Comparison of ENCODE assay signal across 8 mouse cellular contexts in genomic region chr11:50603082-50603910, GRCm38 (mm10). TPM values are rescaled to one million over a fixed set of nuclear protein-coding genes. Genes with fewer than 3 reads are reported as not detected.
A peak's percentile ranks its signal among the peaks of the same experiment; 100 is the strongest.
DNase-seq lines count a peak whose midpoint lies in the region; ATAC-seq lines count a peak whose summit lies in the region.

No protein-coding gene starts in this region.

- peaks cover 91% of the 10 kb centered on the region for H3K27me3 ChIP-seq in embryonic facial prominence, embryonic 10.5 days (replicated peaks; ENCODE audit: low read depth, poor library complexity, severe bottlenecking)
- H3K27me3 ChIP-seq in heart, embryonic 11.5 days (ENCODE audit: control insufficient read depth, insufficient read depth, low read length), result peaks cover 84% of the 10 kb centered on the region
- H3K27me3 ChIP-seq in midbrain, embryonic 13.5 days, result peaks cover 65% of the 10 kb centered on the region

- H3K4me2 ChIP-seq in heart, embryonic 11.5 days, result peak overlapping the region; percentile 98
- H3K4me2 ChIP-seq in midbrain, embryonic 13.5 days (replicated peaks), result peak overlapping the region; percentile 93

- peaks cover 24% of the 10 kb centered on the region for H3K4me1 ChIP-seq in embryonic facial prominence, embryonic 10.5 days
- peaks cover 7% of the 10 kb centered on the region for H3K4me1 ChIP-seq in heart, embryonic 11.5 days (ENCODE audit: control insufficient read depth, insufficient read depth, low read length)
- H3K4me1 ChIP-seq in midbrain, embryonic 13.5 days (replicated peaks), result peaks cover 23% of the 10 kb centered on the region

- DNase-seq in right cerebral cortex, postnatal 25 days, result peak; percentile 43
- DNase-seq in right cerebral cortex, adult 18-20 months, result no peak
- DNase-seq in embryonic facial prominence, embryonic 10.5 days (ENCODE audit: low spot score), result peak; percentile 73
- DNase-seq in left cerebral cortex, postnatal 4 days, result peak; percentile 46
- peak; percentile 15 for DNase-seq in testis, postnatal 14 days (ENCODE audit: low spot score)
- no peak for DNase-seq in T-cell, adult 2 months (ENCODE audit: low spot score)

- WGBS in embryonic facial prominence, embryonic 10.5 days, result 2% methylated on average over 52 of the region's 52 CpGs
- 2% methylated on average over 52 of the region's 52 CpGs for WGBS in heart, embryonic 11.5 days (ENCODE audit: insufficient replicate concordance)
- under 1% methylated on average over 52 of the region's 52 CpGs for WGBS in midbrain, embryonic 13.5 days

- no peaks in the 10 kb centered on the region for H3K9me3 ChIP-seq in embryonic facial prominence, embryonic 10.5 days
- H3K9me3 ChIP-seq in heart, embryonic 11.5 days (replicated peaks; ENCODE audit: control insufficient read depth, low read length), result no peaks in the 10 kb centered on the region
- no peaks in the 10 kb centered on the region for H3K9me3 ChIP-seq in midbrain, embryonic 13.5 days

- intact Hi-C loops in left cerebral cortex, postnatal 4 days (cut with DNase I), result loop anchor here (5.0 kb wide), 2 partner anchors 161 to 164 kb away; no protein-coding TSS in a partner anchor

- no peaks in the 10 kb centered on the region for H3K36me3 ChIP-seq in embryonic facial prominence, embryonic 10.5 days (replicated peaks)
- H3K36me3 ChIP-seq in heart, embryonic 11.5 days (ENCODE audit: control insufficient read depth, insufficient read depth, low read length), result no peaks in the 10 kb centered on the region
- H3K36me3 ChIP-seq in midbrain, embryonic 13.5 days, result no peaks in the 10 kb centered on the region

- no peak overlapping the region for H3K9ac ChIP-seq in heart, embryonic 11.5 days (ENCODE audit: low read depth, low read length)
- peak overlapping the region; percentile 64 for H3K9ac ChIP-seq in midbrain, embryonic 13.5 days (replicated peaks)

- ATAC-seq in heart, embryonic 11.5 days (replicated peaks; ENCODE audit: insufficient number of reproducible peaks, low FRiP score, low TSS enrichment), result 0 out of 2 replicates have a peak, but pooled peaks have one; percentile 46
- peak; percentile 54 for ATAC-seq in midbrain, embryonic 13.5 days

- no peak overlapping the region for H3K27ac ChIP-seq in embryonic facial prominence, embryonic 10.5 days (replicated peaks)
- H3K27ac ChIP-seq in heart, embryonic 11.5 days (ENCODE audit: low read depth, low read length), result no peak overlapping the region
- no peak overlapping the region for H3K27ac ChIP-seq in midbrain, embryonic 13.5 days

- H3K4me3 ChIP-seq in embryonic facial prominence, embryonic 10.5 days, result peak overlapping the region; percentile 79
- H3K4me3 ChIP-seq in heart, embryonic 11.5 days (ENCODE audit: low read depth, low read length), result peak overlapping the region; percentile 66
- H3K4me3 ChIP-seq in midbrain, embryonic 13.5 days (replicated peaks), result peak overlapping the region; percentile 63

RNA-seq across cellular contexts. Expression of gene Adamts2, which starts 1.4 kb away (rescaled TPM):
- 0.74 and 1.4 TPM in 2 replicates for polyA plus RNA-seq in embryonic facial prominence, embryonic 10.5 days (2016; fragmentation: Nextera tagmentation; extraction: Ambion mirVana)
- 2.5 and 2.9 TPM in 2 replicates for polyA plus RNA-seq in heart, embryonic 11.5 days (2014; fragmentation: Nextera tagmentation; extraction: Ambion mirVana)
- total RNA-seq in left cerebral cortex, postnatal 4 days (2021), result 10 to 100 TPM in 1 of 2 experiments, 1 to 10 TPM in 1; 9.6 to 10.2 TPM
- polyA plus RNA-seq in midbrain, embryonic 13.5 days (2015; fragmentation: Nextera tagmentation; extraction: Ambion mirVana), result 1.6 and 1.9 TPM in 2 replicates

Comparison
In these comparisons a context has a peak if more than half of its experiments do, and no peak if none do; other contexts are left out.
1. DNase-seq: peak in right cerebral cortex, postnatal 25 days (single experiment), embryonic facial prominence, embryonic 10.5 days (single experiment), left cerebral cortex, postnatal 4 days (single experiment) and testis, postnatal 14 days (single experiment); none in right cerebral cortex, adult 18-20 months (single experiment) and T-cell, adult 2 months (single experiment).
2. Peak in every context shown above with its lines, with median percentiles within 50 percentile points of each other: H3K4me3 ChIP-seq.